Mouse (Mus musculus): ENCODE data around the gene Tmem63a.
A peak's percentile ranks its signal among the peaks of the same experiment; 100 is the strongest.
"Not testable (repeated sequence)": the region's sequence is repeated elsewhere in the genome, so short reads cannot be mapped to it uniquely, and the experiment has no call there.

The Tmem63a gene

GRCm38 (mm10) chr1:180966542-180966941 lies 24.4 kb downstream of the Tmem63a start:
- DNase-seq, result no peak

GRCm38 (mm10) chr1:180967261-180967660 lies 25.1 kb downstream of the Tmem63a start:
- no peak for DNase-seq

GRCm38 (mm10) chr1:180972941-180973340 lies 30.8 kb downstream of the Tmem63a start:
- DNase-seq, result no peak

GRCm38 (mm10) chr1:180974126-180974746 lies 32.1 kb downstream of the Tmem63a start:
- peak; percentile 46 to 57 for DNase-seq

GRCm38 (mm10) chr1:180976110-180976679 lies 34.1 kb downstream of the Tmem63a start:
- peak in 1 of 2 experiments; percentile 12 for DNase-seq

GRCm38 (mm10) chr1:180979484-180980251 lies 37.5 kb downstream of the Tmem63a start:
- DNase-seq, result no peak

GRCm38 (mm10) chr1:180980464-180980863 lies 38.3 kb downstream of the Tmem63a start:
- no peak for DNase-seq

GRCm38 (mm10) chr1:180981298-180982046 lies 39.3 kb downstream of the Tmem63a start:
- DNase-seq, result not testable (repeated sequence)

- peak in 1 of 2 experiments; percentile 23 for DNase-seq
These were observed 44.6 kb downstream of the Tmem63a start for GRCm38 (mm10) chr1:180986701-180987100.

- DNase-seq, result peak; percentile 88 to 91
These were observed 45.6 kb downstream of the Tmem63a start for GRCm38 (mm10) chr1:180987759-180988158.

- DNase-seq, result no peak
These were observed 48.5 kb downstream of the Tmem63a start for GRCm38 (mm10) chr1:180990671-180991070.

GRCm38 (mm10) chr1:180992142-180992541 lies 50.0 kb downstream of the Tmem63a start:
- peak; percentile 68 to 69 for DNase-seq

GRCm38 (mm10) chr1:181000501-181001092 lies 58.5 kb downstream of the Tmem63a start:
- DNase-seq, result no peak

- DNase-seq, result no peak
These were observed 59.1 kb downstream of the Tmem63a start for GRCm38 (mm10) chr1:181001217-181001616.

- no peak for DNase-seq
These were observed 59.5 kb downstream of the Tmem63a start for GRCm38 (mm10) chr1:181001621-181002020.

GRCm38 (mm10) chr1:181003790-181004189 lies 61.6 kb downstream of the Tmem63a start:
- DNase-seq, result no peak

GRCm38 (mm10) chr1:181005331-181005730 lies 63.2 kb downstream of the Tmem63a start:
- DNase-seq, result no peak

- DNase-seq, result no peak
These were observed 65.7 kb downstream of the Tmem63a start for GRCm38 (mm10) chr1:181007831-181008230.

GRCm38 (mm10) chr1:181008266-181008665 lies 66.1 kb downstream of the Tmem63a start:
- no peak for DNase-seq

- no peak for DNase-seq
These were observed 67.0 kb downstream of the Tmem63a start for GRCm38 (mm10) chr1:181009011-181009590.

- DNase-seq, result peak; percentile 63 to 64
These were observed 67.6 kb downstream of the Tmem63a start for GRCm38 (mm10) chr1:181009754-181010153.
